ENCODE assay signal across 31 mouse cellular contexts in the genomic region with DNA sequence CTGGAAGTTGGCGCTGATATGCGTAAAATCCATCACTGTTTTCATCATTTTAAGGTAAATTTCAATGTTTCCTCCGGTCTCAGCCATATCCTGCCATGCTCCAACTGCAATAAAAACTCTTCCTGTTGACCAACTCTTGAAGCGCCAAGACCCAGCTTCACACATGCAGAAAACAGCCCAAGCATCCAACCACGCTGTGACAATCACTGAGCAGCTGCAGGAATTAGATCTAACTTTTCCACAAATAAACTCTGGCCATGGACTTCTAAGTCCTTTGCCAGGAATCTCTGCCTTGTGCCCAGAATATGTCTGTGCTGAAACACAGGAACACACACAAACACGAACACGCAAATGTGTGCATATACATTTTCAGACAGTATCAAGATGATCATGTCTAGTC.
"Had no signal": no experiment of that assay in that cellular context is flagged by ENCODE, and none has a peak within 500 bp of the region (broad histone marks: within the 10 kb centered on the region; RNA-seq: fewer than 3 reads in every experiment).

No protein-coding gene starts in this region.

- H3K9me3 ChIP-seq: limb, embryonic 10.5 days; limb, embryonic 15.5 days; liver, embryonic 12.5 days; liver, embryonic 13.5 days; liver, embryonic 15.5 days; lung, embryonic 15.5 days; midbrain, embryonic 10.5 days; midbrain, embryonic 12.5 days; midbrain, embryonic 13.5 days; midbrain, embryonic 15.5 days; neural tube, embryonic 12.5 days had no signal

- H3K4me3 ChIP-seq: left cerebral cortex, adult 2 months; limb, embryonic 10.5 days; limb, embryonic 12.5 days; limb, embryonic 13.5 days; limb, embryonic 15.5 days; liver, embryonic 12.5 days; liver, embryonic 13.5 days; liver, embryonic 15.5 days; lung, embryonic 15.5 days; megakaryocyte, embryonic 14.5 days; midbrain, embryonic 10.5 days; midbrain, embryonic 12.5 days; midbrain, embryonic 13.5 days; midbrain, embryonic 15.5 days; myocyte; neural tube, embryonic 12.5 days had no signal

- H3K27ac ChIP-seq: left cerebral cortex, adult 2 months; limb, embryonic 10.5 days; limb, embryonic 12.5 days; limb, embryonic 13.5 days; limb, embryonic 15.5 days; liver, embryonic 12.5 days; liver, embryonic 13.5 days; liver, embryonic 14.5 days; liver, embryonic 15.5 days; lung, embryonic 15.5 days; macrophage; midbrain, embryonic 10.5 days; midbrain, embryonic 12.5 days; midbrain, embryonic 13.5 days; midbrain, embryonic 15.5 days; neural tube, embryonic 12.5 days had no signal

- H3K4me1 ChIP-seq: limb, embryonic 12.5 days; limb, embryonic 13.5 days; liver, embryonic 12.5 days; liver, embryonic 13.5 days; liver, embryonic 15.5 days; megakaryocyte, embryonic 14.5 days; midbrain, embryonic 10.5 days; midbrain, embryonic 12.5 days; midbrain, embryonic 13.5 days; midbrain, embryonic 15.5 days; neural tube, embryonic 12.5 days had no signal

- ATAC-seq: liver, embryonic 12.5 days; liver, postnatal 0 days; lung, postnatal 0 days; midbrain, embryonic 13.5 days; midbrain, embryonic 15.5 days; midbrain, embryonic 16.5 days had no signal

- DNase-seq: left cerebral cortex, postnatal 4 days; liver; liver, embryonic 13.5 days; liver, postnatal 0 days; lung, adult 18-20 months; lung, embryonic 14.5 days; lung, postnatal 14 days; lung, postnatal 36 days; lung, postnatal 4 days; midbrain, embryonic 14.5 days had no signal

- H3K9ac ChIP-seq: limb, embryonic 12.5 days; limb, embryonic 13.5 days; limb, embryonic 15.5 days; liver, embryonic 12.5 days; liver, embryonic 13.5 days; liver, embryonic 14.5 days; liver, embryonic 15.5 days; liver, postnatal 0 days; lung, embryonic 14.5 days; lung, embryonic 15.5 days; midbrain, embryonic 12.5 days; midbrain, embryonic 13.5 days; midbrain, embryonic 15.5 days; neural tube, embryonic 12.5 days had no signal

- H3K4me2 ChIP-seq: limb, embryonic 12.5 days; limb, embryonic 13.5 days; limb, embryonic 15.5 days; liver, embryonic 11.5 days; liver, embryonic 12.5 days; liver, embryonic 13.5 days; liver, embryonic 15.5 days; lung, embryonic 14.5 days; lung, embryonic 15.5 days; midbrain, embryonic 11.5 days; midbrain, embryonic 12.5 days; midbrain, embryonic 13.5 days; midbrain, embryonic 15.5 days; neural tube, embryonic 12.5 days had no signal

- H3K36me3 ChIP-seq: limb, embryonic 12.5 days; limb, embryonic 13.5 days; limb, embryonic 15.5 days; liver, embryonic 12.5 days; liver, embryonic 13.5 days; liver, embryonic 15.5 days; lung, embryonic 15.5 days; midbrain, embryonic 10.5 days; midbrain, embryonic 12.5 days; midbrain, embryonic 13.5 days; midbrain, embryonic 15.5 days; neural tube, embryonic 12.5 days had no signal

- H3K27me3 ChIP-seq: limb, embryonic 12.5 days; limb, embryonic 13.5 days; limb, embryonic 15.5 days; liver, embryonic 12.5 days; liver, embryonic 13.5 days; liver, embryonic 15.5 days; lung, embryonic 15.5 days; megakaryocyte, embryonic 14.5 days; midbrain, embryonic 12.5 days; midbrain, embryonic 13.5 days; midbrain, embryonic 15.5 days; neural tube, embryonic 12.5 days had no signal
